Mouse (Mus musculus): ENCODE measurements around the gene Rundc1.
"Not testable (repeated sequence)": the region's sequence is repeated elsewhere in the genome, so short reads cannot be mapped to it uniquely, and the experiment has no call there.

Rundc1 gene

GRCm38 (mm10) chr11:101465869-101466551 lies 41.1 kb downstream of the Rundc1 start, which contains the start of gene Vat1:
Gene Vat1, minus strand, starts transcription at chr11:101466230.
- DNase-seq (ENCODE audit: low read depth, low spot score), result peak; percentile 67

GRCm38 (mm10) chr11:101466552-101466950 lies 41.7 kb downstream of the Rundc1 start:
- DNase-seq (ENCODE audit: low read depth, low spot score), result not testable (repeated sequence)

- DNase-seq (ENCODE audit: low read depth, low spot score), result peak; percentile 87
Observed at GRCm38 (mm10) chr11:101467477-101468262, 42.8 kb downstream of the Rundc1 start.

- no peak for DNase-seq (ENCODE audit: low read depth, low spot score)
Observed at GRCm38 (mm10) chr11:101468263-101468688, 43.4 kb downstream of the Rundc1 start.

GRCm38 (mm10) chr11:101468731-101469130 lies 43.8 kb downstream of the Rundc1 start:
- no peak for DNase-seq (ENCODE audit: low read depth, low spot score)

- DNase-seq (ENCODE audit: low read depth, low spot score), result no peak
Observed at GRCm38 (mm10) chr11:101469155-101469554, 44.3 kb downstream of the Rundc1 start.

- peak; percentile 55 for DNase-seq (ENCODE audit: low read depth, low spot score)
Observed at GRCm38 (mm10) chr11:101470206-101470605, 45.3 kb downstream of the Rundc1 start.

- DNase-seq (ENCODE audit: low read depth, low spot score), result no peak
Observed at GRCm38 (mm10) chr11:101471926-101472325, 47.0 kb downstream of the Rundc1 start.

- no peak for DNase-seq (ENCODE audit: low read depth, low spot score)
Observed at GRCm38 (mm10) chr11:101472336-101472735, 47.5 kb downstream of the Rundc1 start.

GRCm38 (mm10) chr11:101473686-101474085 lies 48.8 kb downstream of the Rundc1 start:
- DNase-seq (ENCODE audit: low read depth, low spot score), result not testable (repeated sequence)

GRCm38 (mm10) chr11:101474298-101474697 lies 49.4 kb downstream of the Rundc1 start:
- no peak for DNase-seq (ENCODE audit: low read depth, low spot score)

- DNase-seq (ENCODE audit: low read depth, low spot score), result not testable (repeated sequence)
Observed at GRCm38 (mm10) chr11:101476361-101476760, 51.5 kb downstream of the Rundc1 start.

GRCm38 (mm10) chr11:101477194-101477551 lies 52.3 kb downstream of the Rundc1 start:
- DNase-seq (ENCODE audit: low read depth, low spot score), result no peak

GRCm38 (mm10) chr11:101477552-101478211 lies 52.8 kb downstream of the Rundc1 start:
- no peak for DNase-seq (ENCODE audit: low read depth, low spot score)

GRCm38 (mm10) chr11:101479171-101479635 lies 54.3 kb downstream of the Rundc1 start:
- peak; percentile 76 for DNase-seq (ENCODE audit: low read depth, low spot score)

GRCm38 (mm10) chr11:101480912-101481311 lies 56.0 kb downstream of the Rundc1 start:
- DNase-seq (ENCODE audit: low read depth, low spot score), result no peak

GRCm38 (mm10) chr11:101483804-101484203 lies 58.9 kb downstream of the Rundc1 start:
- no peak for DNase-seq (ENCODE audit: low read depth, low spot score)

- DNase-seq (ENCODE audit: low read depth, low spot score), result no peak
Observed at GRCm38 (mm10) chr11:101484245-101484644, 59.4 kb downstream of the Rundc1 start.

- no peak for DNase-seq (ENCODE audit: low read depth, low spot score)
Observed at GRCm38 (mm10) chr11:101484814-101485213, 59.9 kb downstream of the Rundc1 start.
